15 mouse cellular contexts compared by ENCODE assay signal in the genomic region with DNA sequence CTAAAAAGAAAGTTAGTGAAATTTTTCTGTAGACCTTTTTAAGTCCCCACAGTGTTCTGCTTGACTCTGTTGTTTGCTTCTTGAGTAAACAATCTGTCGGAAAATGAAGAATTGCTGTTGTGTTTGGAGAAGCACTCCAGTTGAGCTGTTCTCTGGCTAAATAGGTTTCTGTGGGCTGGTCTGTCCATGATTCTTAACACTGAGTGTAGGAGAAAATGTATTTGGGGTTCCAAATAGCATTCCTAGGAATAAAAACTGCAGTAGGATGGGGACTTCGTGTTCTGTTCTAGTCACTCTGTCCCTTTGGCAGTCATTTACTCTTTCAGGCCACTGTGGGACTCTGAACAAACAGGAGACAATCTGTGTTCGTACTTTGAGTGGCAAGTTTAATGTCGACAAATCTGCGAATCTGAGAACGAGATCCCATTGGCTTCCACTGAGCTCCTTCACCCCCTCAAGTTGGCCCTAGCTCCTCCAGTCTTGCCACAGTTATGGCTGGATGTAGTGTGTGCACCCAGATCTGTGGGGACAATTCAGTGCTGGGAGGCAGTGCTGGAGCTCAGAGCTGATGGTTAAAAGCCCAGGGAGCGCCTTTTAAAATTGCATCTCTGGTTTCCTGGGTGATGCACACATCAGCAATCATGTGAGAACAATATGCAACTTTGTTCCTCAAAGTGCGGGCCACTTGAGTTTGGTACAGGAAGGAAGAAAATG.
DNase-seq lines count a peak whose midpoint lies in the region; ATAC-seq and TF ChIP-seq lines count a peak whose summit lies in the region.
"Had no signal": no experiment of that assay in that cellular context is flagged by ENCODE, and none has a peak within 500 bp of the region (broad histone marks: within the 10 kb centered on the region; RNA-seq: fewer than 3 reads in every experiment).

No protein-coding gene starts in this region.

- no peak overlapping the region for H3K4me2 ChIP-seq in liver, embryonic 11.5 days
- H3K4me2 ChIP-seq: liver, embryonic 15.5 days; midbrain, embryonic 11.5 days; stomach, embryonic 15.5 days had no signal

- no peaks in the 10 kb centered on the region for H3K36me3 ChIP-seq in heart, adult 2 months (ENCODE audit: control insufficient read depth, insufficient read depth, low read length)
- H3K36me3 ChIP-seq in liver, embryonic 11.5 days (ENCODE audit: control insufficient read depth, insufficient read depth, low read length), result no peaks in the 10 kb centered on the region
- H3K36me3 ChIP-seq: liver, embryonic 15.5 days; stomach, embryonic 15.5 days had no signal

- TF ChIP-seq EP300 in heart, adult 2 months (IDR thresholded peaks at IDR 0.05; ENCODE audit: insufficient read depth, low read depth, low read length), result no peak

- H3K9me3 ChIP-seq in liver, embryonic 11.5 days (ENCODE audit: control insufficient read depth, low read length), result no peaks in the 10 kb centered on the region
- H3K9me3 ChIP-seq: liver, embryonic 15.5 days; stomach, embryonic 15.5 days had no signal

- no peak for TF ChIP-seq POLR2A in cortical plate, adult 2 months (IDR thresholded peaks at IDR 0.05; ENCODE audit: extremely low read depth, insufficient read depth, low read length)
- TF ChIP-seq POLR2A in heart, adult 2 months (IDR thresholded peaks at IDR 0.05; ENCODE audit: insufficient read depth, low read depth, low read length), result no peak

- H3K9ac ChIP-seq in heart, adult 2 months (ENCODE audit: low read depth, low read length), result no peak overlapping the region
- no peak overlapping the region for H3K9ac ChIP-seq in liver, embryonic 11.5 days (ENCODE audit: low read depth, low read length)
- H3K9ac ChIP-seq: liver, embryonic 15.5 days; stomach, embryonic 15.5 days had no signal

- no peak overlapping the region for H3K4me3 ChIP-seq in cortical plate, adult 2 months (ENCODE audit: insufficient read depth, low read length)
- no peak overlapping the region for H3K4me3 ChIP-seq in heart, adult 2 months
- no peak overlapping the region for H3K4me3 ChIP-seq in liver, embryonic 11.5 days (ENCODE audit: low read depth, low read length)
- H3K4me3 ChIP-seq: erythroblast, embryonic 14.5 days; liver, embryonic 15.5 days; stomach, embryonic 15.5 days had no signal

- ATAC-seq in liver, embryonic 11.5 days (replicated peaks; ENCODE audit: low FRiP score), result no peak
- ATAC-seq: CD4-positive, CD25-positive, alpha-beta regulatory T cell, adult 4 months had no signal

- 68% methylated on average over 8 of the region's 8 CpGs for WGBS in heart, adult 2 months
- 71% methylated on average over 8 of the region's 8 CpGs for WGBS in liver, embryonic 11.5 days

- H3K79me2 ChIP-seq in heart, adult 2 months (replicated peaks; ENCODE audit: control insufficient read depth, insufficient read depth, low read length), result no peaks in the 10 kb centered on the region

- H3K27ac ChIP-seq in cortical plate, adult 2 months (ENCODE audit: insufficient read depth, low read length), result 0 out of 2 replicates have a peak overlapping the region, but pooled peaks have one; percentile 15
- H3K27ac ChIP-seq in heart, adult 2 months, result no peak overlapping the region
- no peak overlapping the region for H3K27ac ChIP-seq in liver, embryonic 11.5 days (ENCODE audit: low read depth, low read length)
- H3K27ac ChIP-seq: liver, embryonic 15.5 days; stomach, embryonic 15.5 days had no signal

- intact Hi-C loops in heart, adult 2 months (cut with DNase I), result no loop called here

- TF ChIP-seq CTCF in cortical plate, adult 2 months (IDR thresholded peaks at IDR 0.05; ENCODE audit: extremely low read depth, insufficient read depth, low read length), result no peak
- no peak for TF ChIP-seq CTCF in heart, adult 2 months (IDR thresholded peaks at IDR 0.05)

- no peaks in the 10 kb centered on the region for H3K27me3 ChIP-seq in heart, adult 2 months (ENCODE audit: control insufficient read depth, insufficient read depth, low read length)
- H3K27me3 ChIP-seq in liver, embryonic 11.5 days (replicated peaks; ENCODE audit: control insufficient read depth, insufficient read depth, low read length), result no peaks in the 10 kb centered on the region
- H3K27me3 ChIP-seq: liver, embryonic 15.5 days; stomach, embryonic 15.5 days had no signal

- H3K4me1 ChIP-seq in cortical plate, adult 2 months (ENCODE audit: control insufficient read depth, insufficient read depth, low read length), result peaks cover 2% of the 10 kb centered on the region; the same call in 1 of the 2 replicates
- no peaks in the 10 kb centered on the region for H3K4me1 ChIP-seq in heart, adult 2 months (ENCODE audit: control insufficient read depth, insufficient read depth, low read length)
- no peaks in the 10 kb centered on the region for H3K4me1 ChIP-seq in liver, embryonic 11.5 days (replicated peaks; ENCODE audit: control insufficient read depth, insufficient read depth, low read length)
- H3K4me1 ChIP-seq: liver, embryonic 15.5 days; stomach, embryonic 15.5 days had no signal

- peak; percentile 4 to 11 for DNase-seq in layer of hippocampus, adult 8-10 months (ENCODE audit: low spot score in 2 of 2)
- DNase-seq in layer of hippocampus, postnatal 25 days (ENCODE audit: extremely low spot score in 1 of 2, low spot score in 1 of 2), result no peak
- peak; percentile 8 to 9 for DNase-seq in frontal cortex, postnatal 36 days (ENCODE audit: low spot score in 2 of 2)
- peak; percentile 10 for DNase-seq in lung, postnatal 25 days (ENCODE audit: low spot score)
- DNase-seq in heart, adult 2 months, result no peak
- DNase-seq in liver, embryonic 11.5 days (ENCODE audit: low spot score), result no peak
- DNase-seq: gastrocnemius, postnatal 36 days; kidney, adult 8-10 months; retina, postnatal 1 day had no signal

Comparison
In these comparisons a context has a peak if more than half of its experiments do, and no peak if none do; other contexts are left out.
1. DNase-seq: peak in layer of hippocampus, adult 8-10 months (2 of 2), frontal cortex, postnatal 36 days (2 of 2) and lung, postnatal 25 days (single experiment); none in layer of hippocampus, postnatal 25 days (0 of 2), heart, adult 2 months (0 of 2) and liver, embryonic 11.5 days (single experiment).